Mouse (Mus musculus): ENCODE measurements around the gene Sumf1. TPM values are rescaled to one million over a fixed set of nuclear protein-coding genes. Genes with fewer than 3 reads are reported as not detected.

The Sumf1 gene
- polyA plus RNA-seq, 1 experiment, result 17.0 TPM

- 3% methylated on average over 36 of the region's 36 CpGs for WGBS
- no peak for DNase-seq (ENCODE audit: low read depth, low spot score)
Measured at GRCm38 (mm10) chr6:108211896-108212880, 26.8 kb upstream of the Sumf1 start.

DNA sequence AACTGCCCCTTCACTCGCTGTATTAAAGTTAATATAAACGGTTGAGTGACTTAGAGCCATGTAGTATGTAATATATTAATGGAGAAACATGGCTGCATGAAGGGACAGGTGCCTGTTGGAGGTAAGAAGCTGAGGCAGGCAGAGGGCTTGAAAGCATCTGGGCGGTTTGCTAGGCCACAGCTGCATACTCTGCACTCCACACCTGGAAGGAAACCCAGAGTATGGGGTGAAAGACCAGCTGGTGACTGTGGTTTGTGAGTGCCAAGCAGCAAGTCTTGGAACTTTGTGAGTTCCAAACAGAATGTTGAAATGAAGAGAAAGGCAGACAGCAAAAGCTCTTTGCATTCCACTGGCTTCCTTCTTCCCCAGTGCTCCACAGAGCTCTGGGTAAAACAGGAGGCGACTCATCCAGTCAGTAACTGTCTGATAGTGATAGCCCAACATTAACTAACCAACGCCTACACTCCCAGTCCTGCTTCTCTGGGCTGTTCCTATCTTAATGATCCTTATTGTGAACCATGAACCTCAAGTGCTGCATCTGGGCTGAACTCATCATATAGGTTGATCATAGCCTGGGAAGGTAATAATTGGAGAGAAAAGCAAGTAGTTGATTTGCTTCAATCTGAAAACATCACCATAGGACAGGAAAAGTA lies 21.7 kb upstream of the Sumf1 start:
- WGBS, result 68% methylated on average over 5 of the region's 5 CpGs
- no peak for DNase-seq (ENCODE audit: low read depth, low spot score)

- WGBS, result 86% methylated on average over 4 of the region's 4 CpGs
Measured at GRCm38 (mm10) chr6:108206145-108206544, 20.8 kb upstream of the Sumf1 start.

DNA sequence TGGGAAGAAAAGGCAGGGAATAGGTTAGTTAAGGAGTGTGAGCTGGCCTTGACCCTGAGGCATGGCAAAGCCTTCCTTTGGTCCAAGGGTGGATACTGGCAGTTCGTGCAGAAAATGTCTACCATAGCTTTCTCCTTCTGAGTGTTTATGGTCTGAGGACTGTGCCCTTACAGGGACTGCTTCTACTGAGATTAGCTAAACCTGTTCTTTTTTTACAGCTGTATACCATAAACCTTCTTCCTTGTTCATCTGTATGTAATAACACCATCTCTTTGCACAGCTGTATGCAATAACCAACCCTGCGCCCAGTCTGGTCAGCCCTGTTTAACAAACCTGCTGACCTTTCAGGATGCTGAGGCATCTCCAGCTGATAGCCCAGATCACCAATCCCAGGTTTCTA lies 18.9 kb upstream of the Sumf1 start:
- no peak for DNase-seq (ENCODE audit: low read depth, low spot score)
- 35% methylated on average over 2 of the region's 2 CpGs for WGBS

More at GRCm38 (mm10) chr6:108206145-108206544, 20.8 kb upstream of the Sumf1 start:
- DNase-seq (ENCODE audit: low read depth, low spot score), result no peak

- WGBS, result 79% methylated on average over 7 of the region's 7 CpGs
- DNase-seq (ENCODE audit: low read depth, low spot score), result no peak
Measured at GRCm38 (mm10) chr6:108198286-108198685, 12.9 kb upstream of the Sumf1 start.

DNA sequence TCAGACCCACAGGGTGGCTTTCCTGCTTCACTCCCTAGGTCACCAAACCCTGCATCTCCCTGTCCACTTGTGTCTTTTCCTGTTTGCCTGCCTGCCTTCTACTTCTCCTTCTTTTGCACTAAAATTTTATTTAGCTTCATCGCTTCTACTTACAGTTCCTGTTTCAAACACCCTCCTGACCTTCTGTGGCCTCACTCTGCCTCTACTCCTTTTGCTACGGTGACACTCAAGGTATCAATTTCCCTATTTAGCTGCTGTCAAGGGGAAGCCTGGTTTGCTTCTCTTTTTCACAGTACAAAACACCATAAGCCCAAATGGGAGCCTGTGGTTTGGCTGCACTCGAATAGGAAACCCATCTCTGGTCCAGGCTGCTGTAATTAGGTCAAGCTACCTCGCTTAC lies 11.7 kb upstream of the Sumf1 start:
- 67% methylated on average over 4 of the region's 4 CpGs for WGBS
- no peak for DNase-seq (ENCODE audit: low read depth, low spot score)

- no peak for DNase-seq (ENCODE audit: low read depth, low spot score)
- WGBS, result 82% methylated on average over 7 of the region's 7 CpGs
Measured at GRCm38 (mm10) chr6:108196665-108197064, 11.3 kb upstream of the Sumf1 start.

- DNase-seq (ENCODE audit: low read depth, low spot score), result no peak
- WGBS, result 30% methylated on average over 4 of the region's 4 CpGs
Measured at GRCm38 (mm10) chr6:108192632-108193031, 7.2 kb upstream of the Sumf1 start.

GRCm38 (mm10) chr6:108190690-108191089 lies 5.3 kb upstream of the Sumf1 start:
- 97% methylated on average over 1 of the region's 1 CpGs for WGBS
- no peak for DNase-seq (ENCODE audit: low read depth, low spot score)

DNA sequence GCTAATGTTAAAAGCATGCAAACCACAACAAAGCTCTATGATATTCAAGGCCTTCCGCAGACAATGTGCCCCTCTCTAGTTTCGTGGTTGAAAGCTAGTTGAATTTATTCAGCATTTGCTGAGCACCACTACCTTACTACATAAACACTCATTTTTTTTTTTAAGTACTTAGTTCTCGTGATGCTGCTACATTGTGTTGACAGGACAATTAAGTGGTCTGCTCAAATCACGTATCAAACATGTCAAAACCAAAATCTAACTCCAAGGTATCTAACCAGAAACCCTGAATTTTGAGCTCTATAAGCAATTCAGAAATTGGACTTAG lies 265 bp upstream of the Sumf1 start:
- 18% methylated on average over 4 of the region's 4 CpGs for WGBS

DNA sequence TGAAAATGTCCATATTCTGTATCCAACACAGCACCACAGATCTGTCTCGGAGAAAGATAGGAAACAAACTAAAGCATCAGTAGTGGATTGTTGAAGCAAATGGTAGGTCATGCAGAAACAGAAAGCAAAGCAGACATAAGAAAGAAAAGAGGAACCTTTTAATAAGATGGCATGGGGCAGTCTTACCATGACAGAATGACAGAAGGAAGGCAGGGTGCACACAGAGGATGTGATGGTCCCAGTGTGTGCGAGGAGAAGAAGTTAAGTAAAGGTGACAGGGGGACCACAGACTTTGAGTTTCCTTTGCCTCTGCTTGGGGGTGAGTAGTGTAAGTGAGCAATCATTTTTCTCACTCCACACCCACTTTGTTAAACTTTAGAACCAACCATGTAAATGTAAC lies 6.3 kb downstream of the Sumf1 start:
- 88% methylated on average over 2 of the region's 2 CpGs for WGBS
- DNase-seq (ENCODE audit: low read depth, low spot score), result no peak

More for the DNA sequence above, 265 bp upstream of the Sumf1 start:
- DNase-seq (ENCODE audit: low read depth, low spot score), result no peak

DNA sequence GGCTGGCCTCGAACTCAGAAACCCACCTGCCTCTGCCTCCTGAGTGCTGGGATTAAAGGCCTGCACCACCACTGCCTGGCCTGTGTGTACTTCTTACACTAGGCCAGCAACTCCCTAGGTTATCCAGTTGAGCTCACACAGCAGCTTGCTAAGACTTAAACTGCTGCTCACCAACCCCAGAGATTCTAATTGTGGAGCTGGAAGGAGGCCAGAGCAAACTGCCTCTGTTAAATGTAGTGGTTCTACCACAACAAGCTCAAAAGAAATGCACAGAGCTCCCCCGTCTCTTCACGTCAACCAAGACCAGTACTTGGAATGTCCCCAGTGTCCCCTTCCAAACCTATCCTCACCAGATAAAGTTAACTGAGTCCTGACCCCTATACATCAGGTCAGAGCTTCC lies 11.2 kb downstream of the Sumf1 start:
- 95% methylated on average over 3 of the region's 3 CpGs for WGBS
- no peak for DNase-seq (ENCODE audit: low read depth, low spot score)

DNA sequence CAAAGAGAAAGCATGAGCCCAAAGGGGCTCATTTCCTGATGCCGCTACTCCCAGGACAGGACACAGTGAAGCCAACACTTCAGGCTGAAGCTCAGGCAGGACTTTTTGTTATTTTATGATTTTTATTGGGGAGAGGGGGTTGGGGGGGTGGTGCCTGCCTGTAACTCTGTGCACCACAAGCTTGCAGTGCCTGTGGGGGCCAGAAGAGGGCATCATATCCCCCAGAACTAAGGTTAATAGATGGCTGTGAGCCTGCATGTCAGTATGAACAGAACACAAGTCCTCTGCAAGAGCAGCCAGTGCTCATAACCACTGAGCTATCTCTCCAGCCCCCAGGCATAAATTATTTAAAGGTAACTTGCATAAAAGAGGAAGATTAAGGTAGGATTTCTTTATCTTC lies 13.2 kb downstream of the Sumf1 start:
- DNase-seq (ENCODE audit: low read depth, low spot score), result no peak
- WGBS, result 98% methylated on average over 1 of the region's 1 CpGs

- 95% methylated on average over 3 of the region's 3 CpGs for WGBS
- DNase-seq (ENCODE audit: low read depth, low spot score), result no peak
Measured at GRCm38 (mm10) chr6:108169466-108169865, 15.9 kb downstream of the Sumf1 start.

GRCm38 (mm10) chr6:108168723-108169122 lies 16.7 kb downstream of the Sumf1 start:
- no peak for DNase-seq (ENCODE audit: low read depth, low spot score)
- WGBS, result 88% methylated on average over 6 of the region's 6 CpGs

DNA sequence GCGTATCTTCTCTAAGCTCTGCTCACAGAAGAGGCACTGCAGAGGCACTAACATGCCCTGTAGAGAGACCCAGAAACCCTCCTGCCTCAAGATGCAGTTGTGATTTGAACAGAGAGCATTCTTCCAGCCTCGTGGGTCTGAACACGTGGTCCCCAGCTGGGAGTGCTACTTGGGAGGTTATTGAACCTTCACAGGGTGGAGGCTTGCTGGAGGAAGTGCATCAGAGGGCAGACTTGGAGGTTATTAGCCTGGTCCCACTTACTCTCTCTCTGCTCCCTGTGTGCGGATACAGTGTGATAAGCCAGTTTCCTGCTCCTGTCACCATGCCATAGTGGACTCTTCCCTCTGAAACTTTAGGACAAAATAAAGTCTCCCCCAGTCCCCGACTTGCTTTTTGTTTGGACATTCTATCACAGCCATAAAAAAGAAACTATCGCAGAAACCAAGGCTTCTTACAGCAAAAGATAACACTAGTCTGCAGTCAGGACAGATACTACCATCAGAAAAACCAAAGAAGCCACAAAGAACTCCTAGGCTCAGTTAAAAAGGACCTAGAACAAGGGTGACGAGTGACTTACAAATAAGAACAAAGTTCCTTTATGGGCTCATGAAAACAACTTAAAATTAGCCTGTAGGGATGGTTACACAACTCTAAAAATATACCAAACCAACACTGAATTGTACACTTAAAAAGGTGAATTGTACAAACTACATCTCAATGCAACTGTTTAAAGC lies 17.3 kb downstream of the Sumf1 start:
- WGBS, result 65% methylated on average over 7 of the region's 7 CpGs
- DNase-seq (ENCODE audit: low read depth, low spot score), result no peak

DNA sequence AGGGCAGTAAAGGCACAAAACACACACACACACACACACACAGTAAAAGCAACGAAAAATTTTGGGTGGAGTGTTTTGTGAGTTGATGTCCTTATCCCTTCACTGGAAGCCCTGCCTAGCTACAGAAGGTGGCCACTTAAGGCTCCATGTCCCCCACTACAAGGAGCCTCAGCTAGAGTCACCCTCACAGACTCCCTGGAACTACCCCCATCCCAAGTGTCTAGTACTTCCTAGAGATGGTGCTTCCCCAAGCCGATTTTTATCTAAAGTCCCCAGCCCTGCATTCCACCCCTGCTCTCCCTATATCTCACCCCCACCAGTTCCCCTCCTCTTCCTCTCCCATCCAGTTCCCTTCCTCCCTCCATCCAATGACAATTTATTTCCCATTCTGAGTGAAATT lies 19.8 kb downstream of the Sumf1 start:
- 74% methylated on average over 2 of the region's 2 CpGs for WGBS
- DNase-seq (ENCODE audit: low read depth, low spot score), result no peak

GRCm38 (mm10) chr6:108164935-108165334 lies 20.4 kb downstream of the Sumf1 start:
- no peak for DNase-seq (ENCODE audit: low read depth, low spot score)
- WGBS, result 58% methylated on average over 5 of the region's 5 CpGs

GRCm38 (mm10) chr6:108160608-108161007 lies 24.8 kb downstream of the Sumf1 start:
- 22% methylated on average over 2 of the region's 2 CpGs for WGBS
- no peak for DNase-seq (ENCODE audit: low read depth, low spot score)

GRCm38 (mm10) chr6:108156881-108157280 lies 28.5 kb downstream of the Sumf1 start:
- 68% methylated on average over 6 of the region's 6 CpGs for WGBS
- no peak for DNase-seq (ENCODE audit: low read depth, low spot score)

Measured in large intestine, adult 2 months (tissue).